Mouse (Mus musculus) G1E (cell line): ENCODE measurements around the gene Kcnc1. TPM values are rescaled to one million over a fixed set of nuclear protein-coding genes. Genes with fewer than 3 reads are reported as not detected.
A peak's percentile ranks its signal among the peaks of the same experiment; 100 is the strongest.

ENCODE experiments used
- ATAC-seq: 2 replicates; pipeline ENCODE4 v1.8.0; 2016; ENCODE audit warnings: mild to moderate bottlenecking; ENCODE audit not compliant: insufficient number of reproducible peaks, poor library complexity, low FRiP score, severe bottlenecking; ENCODE audit errors: extremely low read depth
- DNase-seq: peaks from one replicate; pipeline ENCODE4 v3.0.0; 2012; ENCODE audit warnings: low spot score
- H3K27me3 ChIP-seq: 2 replicates; pipeline ENCODE4 v1.6.1; 2012; ENCODE audit warnings: mild to moderate bottlenecking, low read length, inconsistent platforms; ENCODE audit not compliant: insufficient read depth
- H3K36me3 ChIP-seq: replicated peaks from 2 replicates; pipeline ENCODE3; 2012; ENCODE audit warnings: mild to moderate bottlenecking, inconsistent platforms
- H3K4me1 ChIP-seq: 2 replicates; pipeline ENCODE4 v1.6.1; 2012; ENCODE audit warnings: low read depth, low read length, inconsistent platforms, mixed read lengths; ENCODE audit not compliant: insufficient read depth
- H3K4me3 ChIP-seq: 2 replicates; pipeline ENCODE4 v1.5.1; 2012; ENCODE audit warnings: low read depth, mild to moderate bottlenecking, inconsistent platforms, low read length, moderate library complexity, mixed read lengths
- H3K9me3 ChIP-seq: replicated peaks from 2 replicates; pipeline ENCODE4 v1.6.1; 2012; ENCODE audit warnings: inconsistent platforms
- CTCF ChIP-seq: IDR thresholded peaks from 2 replicates; pipeline ENCODE4 v1.5.1; 2012; ENCODE audit warnings: low read depth, low read length, inconsistent platforms, mixed read lengths
- GATA1 ChIP-seq: IDR thresholded peaks from 2 replicates; pipeline ENCODE4 v1.6.1; 2012; ENCODE audit warnings: borderline replicate concordance, low read length, inconsistent platforms, mixed read lengths
- GATA2 ChIP-seq: IDR thresholded peaks from 2 replicates; pipeline ENCODE4 v1.6.1; 2012; ENCODE audit warnings: low read depth, low read length, inconsistent platforms, borderline replicate concordance
- POLR2AphosphoS5 ChIP-seq: IDR thresholded peaks from 2 replicates; pipeline ENCODE4 v1.6.1; 2012; ENCODE audit warnings: low read depth, low read length, inconsistent platforms; ENCODE audit not compliant: insufficient replicate concordance
- TAL1 ChIP-seq: conservative IDR thresholded peaks from 2 replicates; pipeline ENCODE4 v1.6.1; 2012; ENCODE audit warnings: low read depth, low read length, inconsistent platforms, mixed read lengths
- polyA plus RNA-seq: library from polyadenylated mRNA; stranded (reverse); fragments of >175 nt; gene quantifications from 2 replicates; pipeline ENCODE4 v1.2.3, GENCODE M21; 2012
- total RNA-seq, 2 experiments: library from RNA; stranded (forward) in 1 of 2; stranded (reverse) in 1 of 2; fragments of 200-1000 nt in 1 of 2; fragments of >200 nt in 1 of 2; fragmentation: Nextera tagmentation in 1 of 2; gene quantifications; 2 replicates each; pipeline ENCODE4 v1.2.3; 2014 to 2017

Kcnc1 gene
- total and polyA plus RNA-seq, 3 experiments: 0.11 TPM; not detected in 2

DNA sequence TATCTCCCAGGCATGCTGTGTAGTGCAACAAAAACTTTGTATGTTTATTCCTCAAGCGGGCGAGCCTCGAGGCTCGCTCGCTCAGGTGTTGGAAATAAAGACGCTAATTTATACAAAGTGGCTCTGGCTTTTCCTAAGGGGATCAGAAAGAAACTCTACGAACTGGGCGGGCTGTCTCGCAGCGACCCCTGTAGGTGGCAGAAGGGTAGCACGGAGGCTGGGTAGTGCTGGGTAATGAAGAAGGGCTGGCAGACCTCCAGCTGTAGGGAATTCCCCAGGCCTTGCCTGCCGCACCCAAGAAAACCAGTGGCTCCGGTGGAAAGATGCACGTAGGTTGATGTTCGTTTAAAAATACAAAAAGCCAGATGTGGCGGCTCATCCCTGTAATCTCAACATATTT lies 17.3 kb upstream of the Kcnc1 start:
- H3K4me3 ChIP-seq: no peak overlapping the region
- ATAC-seq (no peak), DNase-seq (peak; percentile 18)
- H3K36me3 ChIP-seq: no peaks in the 10 kb centered on the region
- H3K4me1 ChIP-seq: no peaks in the 10 kb centered on the region
- H3K27me3 ChIP-seq: no peaks in the 10 kb centered on the region; the same call in 1 of the 2 replicates
- TF ChIP-seq TAL1 (no peak), CTCF (peak; percentile 44)
- no peaks in the 10 kb centered on the region for H3K9me3 ChIP-seq

DNA sequence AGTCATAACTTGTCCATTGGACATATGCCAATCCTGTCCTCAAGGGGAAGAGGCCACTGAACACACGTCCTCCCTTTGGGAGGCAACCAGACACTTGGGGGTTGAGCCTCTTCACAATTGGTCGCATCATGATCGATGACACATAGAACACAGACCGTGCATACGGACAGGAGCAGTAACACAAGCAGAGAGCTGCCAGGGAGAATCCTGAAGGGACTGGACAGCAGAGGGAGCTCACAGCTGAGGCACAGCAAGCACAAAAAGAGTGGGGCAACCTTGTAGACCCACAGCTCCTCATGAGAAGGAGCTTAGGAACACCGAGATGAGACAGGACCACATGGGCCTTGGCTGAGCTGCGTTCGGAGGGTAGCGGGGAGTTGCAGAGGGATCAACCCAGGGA lies 15.7 kb upstream of the Kcnc1 start:
- TF ChIP-seq TAL1 (no peak), CTCF (no peak)
- Histone ChIP-seq H3K27me3 (no peaks in the 10 kb centered on the region; the same call in 1 of the 2 replicates), H3K36me3 (no peaks in the 10 kb centered on the region), H3K4me3 (no peak overlapping the region), H3K4me1 (no peaks in the 10 kb centered on the region), H3K9me3 (no peaks in the 10 kb centered on the region)
- ATAC-seq (no peak), DNase-seq (no peak)

- H3K4me1 ChIP-seq: no peaks in the 10 kb centered on the region; the same call in 1 of the 2 replicates
- peak; percentile 69; the same call in 1 of the 2 replicates for TF ChIP-seq POLR2AphosphoS5
- TF ChIP-seq TAL1: no peak
- peak overlapping the region; percentile 44; the same call in 1 of the 2 replicates for H3K4me3 ChIP-seq
- no peaks in the 10 kb centered on the region for H3K9me3 ChIP-seq
- H3K36me3 ChIP-seq: no peaks in the 10 kb centered on the region
- ATAC-seq: no peak
- peaks cover 7% of the 10 kb centered on the region for H3K27me3 ChIP-seq
- no peak for DNase-seq
Measured at GRCm38 (mm10) chr7:46387430-46387829, 8.9 kb upstream of the Kcnc1 start.

- peaks cover 7% of the 10 kb centered on the region for H3K27me3 ChIP-seq
- no peaks in the 10 kb centered on the region for H3K9me3 ChIP-seq
- DNase-seq (no peak), ATAC-seq (no peak)
- H3K4me1 ChIP-seq: no peaks in the 10 kb centered on the region; the same call in 1 of the 2 replicates
- no peak overlapping the region for H3K4me3 ChIP-seq
- H3K36me3 ChIP-seq: no peaks in the 10 kb centered on the region
- no peak for TF ChIP-seq POLR2AphosphoS5
- no peak for TF ChIP-seq GATA2
Measured at GRCm38 (mm10) chr7:46389456-46390085, 6.7 kb upstream of the Kcnc1 start.

DNA sequence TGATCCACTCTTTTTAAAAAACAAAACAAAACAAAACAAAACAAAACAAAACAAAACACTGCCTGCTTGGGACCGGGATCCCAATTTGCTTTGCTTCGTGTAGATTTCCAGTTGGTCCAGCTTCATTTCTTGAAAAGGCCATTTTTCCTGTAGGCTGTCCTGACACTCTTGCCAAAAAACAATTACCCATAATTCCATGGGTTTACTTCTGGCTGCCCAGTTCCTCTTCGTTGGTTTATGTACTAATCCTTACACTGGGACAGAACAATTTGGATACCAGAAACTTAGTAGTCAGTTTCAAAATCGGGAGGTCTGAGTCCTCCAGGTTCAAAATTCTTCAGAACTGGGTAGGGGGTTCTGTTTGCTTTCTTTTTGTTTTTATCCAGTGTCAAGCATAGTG lies 6.1 kb upstream of the Kcnc1 start:
- DNase-seq (no peak), ATAC-seq (no peak)
- Histone ChIP-seq H3K27me3 (peaks cover 7% of the 10 kb centered on the region), H3K36me3 (no peaks in the 10 kb centered on the region), H3K4me3 (no peak overlapping the region), H3K4me1 (no peaks in the 10 kb centered on the region; the same call in 1 of the 2 replicates), H3K9me3 (no peaks in the 10 kb centered on the region)
- TF ChIP-seq GATA1 (no peak), CTCF (no peak), GATA2 (no peak), TAL1 (no peak), POLR2AphosphoS5 (no peak)

DNA sequence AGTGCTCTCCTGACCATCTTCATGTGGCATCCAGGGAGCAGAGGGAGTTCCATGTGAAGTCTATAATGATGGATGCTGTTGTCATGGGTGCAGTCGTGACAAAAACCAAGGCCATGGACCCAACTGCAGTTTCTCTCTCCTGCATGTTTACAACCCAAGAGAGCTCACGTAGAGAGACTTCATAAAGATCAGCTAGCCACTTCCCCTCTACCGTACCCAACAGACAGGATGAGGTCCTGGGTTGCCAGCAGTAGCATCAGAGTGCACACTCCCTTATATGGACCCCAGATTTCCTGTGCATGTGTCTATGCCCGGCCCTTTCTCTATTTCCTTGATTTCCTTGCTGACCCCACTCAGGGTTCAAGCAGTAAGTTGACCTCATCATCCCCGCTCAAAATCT lies 4.6 kb upstream of the Kcnc1 start:
- no peak for TF ChIP-seq GATA1
- no peak for TF ChIP-seq CTCF
- TF ChIP-seq POLR2AphosphoS5: no peak
- TF ChIP-seq TAL1: no peak
- no peak for TF ChIP-seq GATA2
- Histone ChIP-seq H3K4me3 (no peak overlapping the region), H3K36me3 (no peaks in the 10 kb centered on the region), H3K4me1 (no peaks in the 10 kb centered on the region; the same call in 1 of the 2 replicates), H3K27me3 (peaks cover 4% of the 10 kb centered on the region), H3K9me3 (peaks cover 8% of the 10 kb centered on the region)
- ATAC-seq (no peak), DNase-seq (no peak)

GRCm38 (mm10) chr7:46393116-46393515 lies 3.2 kb upstream of the Kcnc1 start:
- Histone ChIP-seq H3K9me3 (peaks cover 22% of the 10 kb centered on the region), H3K4me3 (no peak overlapping the region), H3K4me1 (no peaks in the 10 kb centered on the region), H3K36me3 (no peaks in the 10 kb centered on the region), H3K27me3 (peaks cover 3% of the 10 kb centered on the region; the same call in 1 of the 2 replicates)
- DNase-seq (peak; percentile 45), ATAC-seq (0 out of 2 replicates have a peak, but pooled peaks have one; percentile 40)
- TF ChIP-seq GATA1 (no peak), GATA2 (no peak), TAL1 (no peak), CTCF (peak; percentile 61), POLR2AphosphoS5 (no peak)
